Mouse (Mus musculus) liver, embryonic 14.5 days (tissue): ENCODE results near the gene Gatad2b. TPM values are rescaled to one million over a fixed set of nuclear protein-coding genes. Genes with fewer than 3 reads are reported as not detected.
"Not testable (repeated sequence)": the region's sequence is repeated elsewhere in the genome, so short reads cannot be mapped to it uniquely, and the experiment has no call there.

Source experiments
- ATAC-seq: fragments of 200-750 bp; cut with Nextera tagmentation; 2 replicates; pipeline ENCODE4 v1.8.0; 2017; ENCODE audit warnings: moderate number of reproducible peaks, mild to moderate bottlenecking, moderate library complexity; ENCODE audit not compliant: insufficient read depth
- DNase-seq, 3 experiments: peaks; one replicate each; pipeline ENCODE4 v3.0.0-alpha.2; 2012 to 2013; ENCODE audit warnings: low read depth in 3 of 3, low spot score in 3 of 3
- H3K27ac ChIP-seq: fragments of 300-500 bp; sonication (generic); 2 replicates; pipeline ENCODE4 v1.5.1; 2014; ENCODE audit warnings: moderate library complexity, mild to moderate bottlenecking, control low read depth, inconsistent platforms
- H3K27me3 ChIP-seq: fragments of 300-500 bp; sonication (generic); 2 replicates; pipeline ENCODE4 v1.6.1; 2014; ENCODE audit warnings: mild to moderate bottlenecking, low read length, moderate library complexity; ENCODE audit not compliant: control insufficient read depth, insufficient read depth
- H3K36me3 ChIP-seq: fragments of 300-500 bp; sonication (generic); replicated peaks from 2 replicates; pipeline ENCODE4 v1.6.1; 2014; ENCODE audit warnings: low read depth; ENCODE audit not compliant: control insufficient read depth, insufficient read depth
- H3K4me1 ChIP-seq, 2 experiments: fragments of 200-500 bp in 1 of 2; fragments of 300-500 bp in 1 of 2; sonication (generic) in 1 of 2; replicated peaks; 2 replicates each; pipeline ENCODE4 v1.6.1; 2012 to 2014; ENCODE audit warnings: antibody characterized with exemption in 1 of 2, inconsistent platforms in 1 of 2, low read length in 1 of 2; ENCODE audit not compliant: control insufficient read depth in 2 of 2, insufficient read depth in 2 of 2
- H3K4me2 ChIP-seq: fragments of 300-500 bp; sonication (generic); 2 replicates; pipeline ENCODE4 v1.6.1; 2014; ENCODE audit warnings: low read depth, mild to moderate bottlenecking, control low read depth, moderate library complexity
- H3K4me3 ChIP-seq, 2 experiments: fragments of 200-500 bp in 1 of 2; fragments of 300-500 bp in 1 of 2; sonication (generic) in 1 of 2; 2 replicates each; pipeline ENCODE4 v1.5.1; 2012 to 2014; ENCODE audit warnings: low read depth in 2 of 2, low read length in 2 of 2, mild to moderate bottlenecking in 2 of 2, control low read depth in 1 of 2, inconsistent platforms in 1 of 2, moderate library complexity in 1 of 2; ENCODE audit not compliant: insufficient read depth in 1 of 2
- H3K9ac ChIP-seq: fragments of 300-500 bp; sonication (generic); replicated peaks from 2 replicates; pipeline ENCODE4 v1.6.1; 2014; ENCODE audit warnings: mild to moderate bottlenecking, control low read depth, moderate library complexity
- H3K9me3 ChIP-seq: fragments of 300-500 bp; sonication (generic); 2 replicates; pipeline ENCODE4 v1.6.1; 2016; ENCODE audit warnings: low read length, mixed read lengths; ENCODE audit not compliant: control insufficient read depth
- CTCF ChIP-seq: IDR thresholded peaks from 2 replicates; pipeline ENCODE4 v1.5.1; 2016; ENCODE audit warnings: antibody characterized with exemption, low read depth, control low read depth
- EP300 ChIP-seq: IDR thresholded peaks from 2 replicates; pipeline ENCODE4 v1.6.1; 2016; ENCODE audit warnings: antibody characterized with exemption, low read depth
- WGBS: fragments of 180-500 bp; shearing (Covaris S2); extraction: QIAGEN DNeasy Blood & Tissue Kit; methylation state at CpG from one replicate; pipeline ENCODE4 v1.1.7; 2014; ENCODE audit not compliant: insufficient replicate concordance; 5-methylcytosine and 5-hydroxymethylcytosine counted together
- polyA plus RNA-seq, 2 experiments: library from polyadenylated mRNA; depleted of rRNA in 1 of 2; stranded (reverse) in 1 of 2; unstranded in 1 of 2; fragments of >200 nt; fragmentation: Nextera tagmentation in 1 of 2; extraction: Ambion mirVana in 1 of 2; gene quantifications; 2 replicates each; pipeline versions ENCODE4 v1.2.1 to v1.2.3; 2012 to 2014

Gatad2b gene
- polyA plus RNA-seq, 2 experiments, result 2.2 to 5.6 TPM

DNA sequence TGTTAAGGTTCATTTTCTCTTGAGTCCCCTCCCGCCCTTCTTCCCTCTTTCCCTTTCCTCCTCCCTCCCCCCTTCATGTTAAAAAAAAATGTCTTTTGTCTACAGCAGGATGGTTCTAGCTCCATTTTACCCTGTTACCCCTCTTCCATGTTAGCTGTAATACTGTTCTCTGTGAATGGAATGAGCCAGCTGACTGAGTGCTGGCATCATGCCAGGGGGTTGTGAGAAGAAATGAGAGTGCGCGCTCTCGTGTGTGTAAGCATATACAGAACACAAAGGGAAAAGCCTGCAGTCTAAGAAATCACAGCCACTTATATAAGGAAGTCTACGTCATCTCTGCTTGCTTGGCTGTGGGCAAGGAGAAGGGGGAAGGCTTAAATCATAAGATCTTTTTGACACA lies 30.1 kb downstream of the Gatad2b start:
- Histone ChIP-seq H3K27me3 (no peaks in the 10 kb centered on the region), H3K4me1 (no peaks in the 10 kb centered on the region), H3K4me2 (no peak overlapping the region), H3K4me3 (no peak overlapping the region), H3K27ac (no peak overlapping the region), H3K36me3 (no peaks in the 10 kb centered on the region), H3K9me3 (no peaks in the 10 kb centered on the region), H3K9ac (no peak overlapping the region)
- ATAC-seq, result no peak
- peak in 2 of 3 experiments; percentile 4 to 7 for DNase-seq
- WGBS, result 72% methylated on average over 5 of the region's 5 CpGs
- TF ChIP-seq CTCF (no peak), EP300 (no peak)

DNA sequence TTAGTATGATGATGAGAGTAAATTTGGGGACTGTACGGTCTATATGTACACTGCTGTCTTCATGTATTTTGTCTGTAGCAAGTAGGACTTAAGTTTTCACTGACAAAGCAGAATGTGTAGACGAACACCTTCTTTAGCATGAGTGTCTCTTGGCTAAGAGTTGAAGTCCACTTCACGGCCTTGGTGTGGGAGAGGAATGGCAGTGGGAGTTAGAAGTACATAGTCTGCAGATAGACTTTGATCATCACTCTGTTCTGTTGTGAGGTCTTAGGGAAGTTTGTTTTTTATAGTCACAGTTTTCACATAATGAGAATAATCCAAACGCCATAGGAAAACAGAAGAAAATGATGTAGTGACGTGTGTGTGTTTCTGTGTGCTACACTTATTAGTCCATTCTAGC lies 39.5 kb downstream of the Gatad2b start:
- H3K4me3 ChIP-seq, result no peak overlapping the region
- 86% methylated on average over 5 of the region's 5 CpGs for WGBS
- no peak overlapping the region for H3K9ac ChIP-seq
- H3K36me3 ChIP-seq, result no peaks in the 10 kb centered on the region
- ATAC-seq, result no peak
- no peak for TF ChIP-seq CTCF
- no peak for TF ChIP-seq EP300
- no peak overlapping the region for H3K27ac ChIP-seq
- H3K4me2 ChIP-seq, result no peak overlapping the region
- no peak for DNase-seq
- H3K4me1 ChIP-seq, result no peaks in the 10 kb centered on the region
- H3K9me3 ChIP-seq, result no peaks in the 10 kb centered on the region
- H3K27me3 ChIP-seq, result no peaks in the 10 kb centered on the region

DNA sequence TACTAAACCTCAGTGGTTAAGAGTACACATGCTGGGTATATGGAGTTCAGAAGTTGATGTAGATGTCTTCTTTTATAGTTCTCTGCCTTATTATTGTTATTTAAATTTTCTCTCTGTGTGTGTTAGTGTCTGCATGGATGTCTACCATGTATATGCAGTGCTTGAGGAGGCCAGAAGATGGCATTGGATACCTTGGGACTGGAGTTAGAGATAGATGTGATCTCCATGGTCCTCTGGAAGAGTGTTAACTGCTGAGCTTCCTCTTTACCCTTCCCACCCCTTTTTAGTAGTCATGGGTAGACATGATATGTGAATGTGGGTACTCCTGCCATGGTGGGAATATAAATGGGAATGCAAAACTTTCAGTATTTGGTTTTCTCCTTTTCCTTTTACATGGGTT lies 42.5 kb downstream of the Gatad2b start:
- Histone ChIP-seq H3K27me3 (no peaks in the 10 kb centered on the region), H3K4me3 (no peak overlapping the region), H3K9me3 (no peaks in the 10 kb centered on the region), H3K27ac (no peak overlapping the region), H3K36me3 (no peaks in the 10 kb centered on the region), H3K4me1 (peaks cover 0 to 2% of the 10 kb centered on the region in 2 experiments; a peak in 2 of 4 replicates), H3K9ac (no peak overlapping the region), H3K4me2 (no peak overlapping the region)
- DNase-seq (no peak), ATAC-seq (no peak)
- TF ChIP-seq CTCF (peak; percentile 16; the same call in 1 of the 2 replicates), EP300 (no peak)

DNA sequence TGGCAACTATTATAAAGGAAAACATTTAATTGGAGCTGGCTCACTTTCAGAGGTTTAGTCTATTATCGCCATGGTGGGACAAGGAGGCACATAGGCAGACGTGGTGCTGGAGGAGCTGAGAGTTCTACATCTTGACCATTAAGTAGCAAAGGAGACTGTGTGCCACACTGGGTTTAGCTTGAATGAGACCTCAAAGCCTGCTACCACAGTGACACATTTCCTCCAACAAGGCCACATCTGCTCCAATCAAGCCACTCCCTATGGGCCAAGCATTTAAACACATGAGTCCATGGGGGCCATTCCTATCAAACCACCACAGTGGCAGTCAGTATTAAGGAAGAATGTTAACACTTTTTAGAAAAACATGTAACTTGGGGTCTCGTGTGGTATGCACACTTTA lies 45.2 kb downstream of the Gatad2b start:
- 67% methylated on average over 3 of the region's 3 CpGs for WGBS
- no peak overlapping the region for H3K4me3 ChIP-seq
- H3K4me2 ChIP-seq, result no peak overlapping the region
- no peak overlapping the region for H3K9ac ChIP-seq
- H3K36me3 ChIP-seq, result peaks cover 11% of the 10 kb centered on the region
- no peaks in the 10 kb centered on the region for H3K9me3 ChIP-seq
- ATAC-seq (no peak), DNase-seq (no peak)
- TF ChIP-seq CTCF (no peak), EP300 (no peak)
- H3K27me3 ChIP-seq, result no peaks in the 10 kb centered on the region
- H3K27ac ChIP-seq, result no peak overlapping the region
- peaks cover 0 to 2% of the 10 kb centered on the region in 2 experiments; a peak in 2 of 4 replicates for H3K4me1 ChIP-seq

DNA sequence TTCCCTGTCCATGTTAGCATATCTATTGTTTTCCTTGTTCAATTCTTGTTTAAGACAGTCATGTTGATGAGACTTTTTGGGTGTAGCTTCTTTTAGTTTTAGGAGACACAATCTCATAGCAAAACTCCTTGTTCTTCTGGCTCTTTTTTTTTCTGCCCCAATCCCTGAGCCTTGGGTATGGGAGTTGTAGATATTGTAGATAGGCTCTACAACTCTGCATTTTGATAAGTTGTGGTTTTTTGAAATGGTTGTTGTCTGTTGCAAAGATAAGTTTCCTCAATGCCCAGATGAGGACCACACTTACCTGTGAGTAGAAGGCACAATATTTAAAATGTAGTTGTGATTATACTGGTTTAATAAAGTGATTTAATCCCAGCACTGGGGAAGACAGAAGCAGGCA lies 47.2 kb downstream of the Gatad2b start:
- Histone ChIP-seq H3K9me3 (no peaks in the 10 kb centered on the region), H3K4me3 (no peak overlapping the region), H3K27ac (no peak overlapping the region), H3K27me3 (no peaks in the 10 kb centered on the region), H3K9ac (no peak overlapping the region), H3K4me1 (peaks cover 0 to 2% of the 10 kb centered on the region in 2 experiments; a peak in 2 of 4 replicates), H3K4me2 (no peak overlapping the region), H3K36me3 (peaks cover 13% of the 10 kb centered on the region)
- no peak for DNase-seq
- ATAC-seq, result no peak
- TF ChIP-seq CTCF (no peak), EP300 (no peak)

DNA sequence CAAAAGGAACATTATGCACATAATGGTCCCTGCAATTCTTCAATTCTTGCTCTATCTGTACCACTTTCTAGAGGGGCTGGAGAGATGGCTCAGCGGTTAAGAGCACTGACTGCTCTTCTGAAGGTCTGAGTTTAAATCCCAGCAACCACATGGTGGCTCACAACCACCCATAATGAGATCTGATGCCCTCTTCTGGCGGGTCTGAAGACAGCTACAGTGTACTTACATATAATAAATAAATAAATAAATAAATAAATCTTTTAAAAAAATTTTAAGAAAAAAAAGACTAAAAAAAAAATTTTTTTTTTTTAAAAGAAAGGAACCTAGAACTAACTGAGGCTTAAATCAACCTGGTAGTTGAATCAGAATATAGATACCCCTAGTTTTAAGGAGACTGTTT lies 49.9 kb downstream of the Gatad2b start:
- ATAC-seq, H3K9ac ChIP-seq, H3K27ac ChIP-seq, H3K4me2 ChIP-seq, H3K9me3 ChIP-seq, H3K27me3 ChIP-seq, H3K4me1 ChIP-seq, DNase-seq, H3K4me3 ChIP-seq: not testable (repeated sequence)
- peak; percentile 20; the same call in 1 of the 2 replicates for TF ChIP-seq CTCF
- 52% methylated on average over 2 of the region's 2 CpGs for WGBS
- H3K36me3 ChIP-seq, result peaks cover 21% of the 10 kb centered on the region
